Comparison of ENCODE assay signal across 8 mouse cellular contexts in the genomic region with DNA sequence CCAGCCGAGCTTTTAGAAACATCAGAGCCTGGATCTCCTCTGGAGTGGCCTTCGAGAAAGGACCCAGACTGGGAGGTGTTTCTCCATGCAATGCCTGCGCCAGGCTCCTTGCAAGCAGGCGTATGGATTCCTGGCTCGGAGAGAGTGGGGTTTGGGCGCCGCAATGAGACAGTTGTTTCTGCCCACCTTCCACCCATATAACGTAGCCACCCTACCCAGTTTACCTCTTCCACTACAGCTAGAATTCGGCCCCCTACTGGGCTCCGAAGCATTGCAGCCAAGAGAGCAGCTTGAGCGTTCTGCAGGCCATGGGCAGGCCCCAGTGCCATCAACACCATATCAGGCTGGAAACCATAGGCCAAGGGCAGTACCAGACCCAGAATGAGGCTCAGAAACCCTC. TPM values are rescaled to one million over a fixed set of nuclear protein-coding genes. Genes with fewer than 3 reads are reported as not detected.
DNase-seq lines count a peak whose midpoint lies in the region; ATAC-seq lines count a peak whose summit lies in the region.

No protein-coding gene starts in this region.

- peak overlapping the region; percentile 65; the same call in 1 of the 2 replicates for H3K27ac ChIP-seq in kidney, embryonic 14.5 days (ENCODE audit: low read depth, low read length)
- H3K27ac ChIP-seq in embryonic facial prominence, embryonic 11.5 days (replicated peaks; ENCODE audit: low read depth, low read length) = peak overlapping the region; percentile 35; the same call in 1 of the 2 replicates
- H3K27ac ChIP-seq in intestine, embryonic 14.5 days (ENCODE audit: low read depth) = peak overlapping the region; percentile 45; the same call in 1 of the 2 replicates
- peak overlapping the region; percentile 78 for H3K27ac ChIP-seq in midbrain, embryonic 12.5 days (replicated peaks)

- 22% methylated on average over 11 of the region's 11 CpGs for WGBS in kidney, embryonic 14.5 days
- WGBS in embryonic facial prominence, embryonic 11.5 days = 28% methylated on average over 11 of the region's 11 CpGs
- WGBS in intestine, embryonic 14.5 days = 32% methylated on average over 11 of the region's 11 CpGs
- WGBS in midbrain, embryonic 12.5 days = 29% methylated on average over 11 of the region's 11 CpGs

- no peaks in the 10 kb centered on the region for H3K9me3 ChIP-seq in kidney, embryonic 14.5 days (ENCODE audit: control insufficient read depth, low read length)
- H3K9me3 ChIP-seq in embryonic facial prominence, embryonic 11.5 days (replicated peaks; ENCODE audit: control insufficient read depth, low read length) = no peaks in the 10 kb centered on the region
- H3K9me3 ChIP-seq in intestine, embryonic 14.5 days (ENCODE audit: control insufficient read depth, low read length) = no peaks in the 10 kb centered on the region
- H3K9me3 ChIP-seq in midbrain, embryonic 12.5 days = no peaks in the 10 kb centered on the region

- peak overlapping the region; percentile 85 for H3K4me3 ChIP-seq in kidney, embryonic 14.5 days (ENCODE audit: low read length)
- peak overlapping the region; percentile 88 for H3K4me3 ChIP-seq in embryonic facial prominence, embryonic 11.5 days (ENCODE audit: low read depth, low read length)
- H3K4me3 ChIP-seq in intestine, embryonic 14.5 days (ENCODE audit: low read depth, low read length) = peak overlapping the region; percentile 94
- H3K4me3 ChIP-seq in midbrain, embryonic 12.5 days = peak overlapping the region; percentile 90

- H3K4me1 ChIP-seq in kidney, embryonic 14.5 days (ENCODE audit: control insufficient read depth, insufficient read depth, low read length) = peaks cover 31% of the 10 kb centered on the region; the same call in 1 of the 2 replicates
- H3K4me1 ChIP-seq in embryonic facial prominence, embryonic 11.5 days (ENCODE audit: control insufficient read depth, insufficient read depth, low read length) = peaks cover 10% of the 10 kb centered on the region
- H3K4me1 ChIP-seq in intestine, embryonic 14.5 days (replicated peaks; ENCODE audit: control insufficient read depth, insufficient read depth, low read length) = peaks cover 34% of the 10 kb centered on the region
- peaks cover 50% of the 10 kb centered on the region for H3K4me1 ChIP-seq in midbrain, embryonic 12.5 days

- peak; percentile 5; the same call in 1 of the 2 replicates for ATAC-seq in kidney, embryonic 14.5 days (ENCODE audit: low FRiP score, low TSS enrichment)
- no peak for ATAC-seq in embryonic facial prominence, embryonic 11.5 days (replicated peaks; ENCODE audit: insufficient number of reproducible peaks, low FRiP score, low TSS enrichment, low read depth)
- 0 out of 2 replicates have a peak, but pooled peaks have one; percentile 6 for ATAC-seq in intestine, embryonic 14.5 days (replicated peaks; ENCODE audit: low FRiP score, low TSS enrichment, low read depth)
- no peak for ATAC-seq in midbrain, embryonic 12.5 days (ENCODE audit: low FRiP score, low read depth)
- no peak for ATAC-seq in inflammation-experienced regulatory T-cells, adult 6 months

- peak overlapping the region; percentile 84 for H3K9ac ChIP-seq in kidney, embryonic 14.5 days (ENCODE audit: low read depth, low read length)
- H3K9ac ChIP-seq in embryonic facial prominence, embryonic 11.5 days (replicated peaks; ENCODE audit: low read length) = peak overlapping the region; percentile 78
- peak overlapping the region; percentile 86 for H3K9ac ChIP-seq in intestine, embryonic 14.5 days (ENCODE audit: low read length)
- H3K9ac ChIP-seq in midbrain, embryonic 12.5 days (replicated peaks) = peak overlapping the region; percentile 87

- H3K36me3 ChIP-seq in kidney, embryonic 14.5 days (ENCODE audit: control insufficient read depth, insufficient read depth, low read length) = peaks cover 9% of the 10 kb centered on the region; the same call in 1 of the 2 replicates
- H3K36me3 ChIP-seq in embryonic facial prominence, embryonic 11.5 days (replicated peaks; ENCODE audit: control insufficient read depth, insufficient read depth, low read depth, low read length) = no peaks in the 10 kb centered on the region; the same call in 1 of the 2 replicates
- peaks cover 11% of the 10 kb centered on the region; the same call in 1 of the 2 replicates for H3K36me3 ChIP-seq in intestine, embryonic 14.5 days (ENCODE audit: control insufficient read depth, insufficient read depth, low read length)
- peaks cover 19% of the 10 kb centered on the region for H3K36me3 ChIP-seq in midbrain, embryonic 12.5 days

- peak overlapping the region; percentile 80 for H3K4me2 ChIP-seq in kidney, embryonic 14.5 days (replicated peaks; ENCODE audit: low read depth, low read length)
- peak overlapping the region; percentile 85 for H3K4me2 ChIP-seq in embryonic facial prominence, embryonic 11.5 days (ENCODE audit: low read depth, low read length)
- H3K4me2 ChIP-seq in intestine, embryonic 14.5 days (ENCODE audit: low read length) = peak overlapping the region; percentile 88
- H3K4me2 ChIP-seq in midbrain, embryonic 12.5 days (replicated peaks) = peak overlapping the region; percentile 98

- no peaks in the 10 kb centered on the region for H3K27me3 ChIP-seq in kidney, embryonic 14.5 days (ENCODE audit: control insufficient read depth, insufficient read depth, low read length)
- H3K27me3 ChIP-seq in embryonic facial prominence, embryonic 11.5 days (ENCODE audit: control insufficient read depth, insufficient read depth, low read length) = no peaks in the 10 kb centered on the region
- H3K27me3 ChIP-seq in intestine, embryonic 14.5 days (replicated peaks; ENCODE audit: control insufficient read depth, insufficient read depth, low read length) = no peaks in the 10 kb centered on the region
- H3K27me3 ChIP-seq in midbrain, embryonic 12.5 days = no peaks in the 10 kb centered on the region

- DNase-seq in kidney, adult 9 months = no peak
- peak; percentile 57 for DNase-seq in NIH3T3 (ENCODE audit: low read depth)
- peak; percentile 62 for DNase-seq in embryonic facial prominence, embryonic 11.5 days (ENCODE audit: low spot score)
- DNase-seq in intestine, embryonic 14.5 days (ENCODE audit: low spot score) = peak; percentile 57
- DNase-seq in testis, postnatal 10 days (ENCODE audit: low spot score) = peak; percentile 79

RNA-seq across cellular contexts. Expression of gene Tubgcp6, which starts 0.7 kb away (rescaled TPM):
- 10.9 and 21.0 TPM in 2 replicates for polyA plus RNA-seq in kidney, embryonic 14.5 days (2014; fragmentation: Nextera tagmentation; extraction: Ambion mirVana)
- polyA plus RNA-seq in embryonic facial prominence, embryonic 11.5 days (2014; fragmentation: Nextera tagmentation; extraction: Ambion mirVana) = 15.6 and 17.0 TPM in 2 replicates
- 16.0 and 16.5 TPM in 2 replicates for polyA plus RNA-seq in intestine, embryonic 14.5 days (2014; fragmentation: Nextera tagmentation; extraction: Ambion mirVana)
- 25.0 and 25.1 TPM in 2 replicates for polyA plus RNA-seq in midbrain, embryonic 12.5 days (2016; fragmentation: Nextera tagmentation; extraction: Ambion mirVana)
- polyA plus RNA-seq in inflammation-experienced regulatory T-cells, adult 6 months (2017; shearing (Covaris generic)) = 10 to 100 TPM; 12.2 to 17.7 (median 17.1) TPM

RNA-seq across cellular contexts. Expression of gene Hdac10, which starts 4.9 kb away (rescaled TPM):
- 9.2 and 12.9 TPM in 2 replicates for polyA plus RNA-seq in kidney, embryonic 14.5 days (2014; fragmentation: Nextera tagmentation; extraction: Ambion mirVana)
- polyA plus RNA-seq in embryonic facial prominence, embryonic 11.5 days (2014; fragmentation: Nextera tagmentation; extraction: Ambion mirVana) = 10.3 and 11.3 TPM in 2 replicates
- 18.3 and 20.3 TPM in 2 replicates for polyA plus RNA-seq in intestine, embryonic 14.5 days (2014; fragmentation: Nextera tagmentation; extraction: Ambion mirVana)
- polyA plus RNA-seq in midbrain, embryonic 12.5 days (2016; fragmentation: Nextera tagmentation; extraction: Ambion mirVana) = 20.3 and 25.1 TPM in 2 replicates
- polyA plus RNA-seq in inflammation-experienced regulatory T-cells, adult 6 months (2017; shearing (Covaris generic)) = 10 to 100 TPM in 2 of 3 experiments, 1 to 10 TPM in 1; 8.6 to 29.8 (median 25.6) TPM

RNA-seq across cellular contexts. Expression of gene Mapk12, which starts 16.9 kb away (rescaled TPM):
- polyA plus RNA-seq in kidney, embryonic 14.5 days (2014; fragmentation: Nextera tagmentation; extraction: Ambion mirVana) = 20.8 and 23.4 TPM in 2 replicates
- 10.1 and 11.9 TPM in 2 replicates for polyA plus RNA-seq in embryonic facial prominence, embryonic 11.5 days (2014; fragmentation: Nextera tagmentation; extraction: Ambion mirVana)
- polyA plus RNA-seq in intestine, embryonic 14.5 days (2014; fragmentation: Nextera tagmentation; extraction: Ambion mirVana) = 4.5 and 5.1 TPM in 2 replicates
- polyA plus RNA-seq in midbrain, embryonic 12.5 days (2016; fragmentation: Nextera tagmentation; extraction: Ambion mirVana) = 14.5 and 20.1 TPM in 2 replicates
- 1 to 10 TPM in 2 of 3 experiments, under 1 TPM in 1; 0.50 to 3.6 (median 2.8) TPM for polyA plus RNA-seq in inflammation-experienced regulatory T-cells, adult 6 months (2017; shearing (Covaris generic))

RNA-seq across cellular contexts. Expression of gene Mapk11, which starts 25.8 kb away (rescaled TPM):
- 8.4 and 14.8 TPM in 2 replicates for polyA plus RNA-seq in kidney, embryonic 14.5 days (2014; fragmentation: Nextera tagmentation; extraction: Ambion mirVana)
- polyA plus RNA-seq in embryonic facial prominence, embryonic 11.5 days (2014; fragmentation: Nextera tagmentation; extraction: Ambion mirVana) = 12.7 and 13.5 TPM in 2 replicates
- polyA plus RNA-seq in intestine, embryonic 14.5 days (2014; fragmentation: Nextera tagmentation; extraction: Ambion mirVana) = 7.4 and 7.8 TPM in 2 replicates
- 45.7 and 50.2 TPM in 2 replicates for polyA plus RNA-seq in midbrain, embryonic 12.5 days (2016; fragmentation: Nextera tagmentation; extraction: Ambion mirVana)
- 10 to 100 TPM in 2 of 3 experiments, 1 to 10 TPM in 1; 8.2 to 23.6 (median 21.4) TPM for polyA plus RNA-seq in inflammation-experienced regulatory T-cells, adult 6 months (2017; shearing (Covaris generic))

RNA-seq across cellular contexts. Expression of gene Selenoo, which starts 34.7 kb away (rescaled TPM):
- polyA plus RNA-seq in kidney, embryonic 14.5 days (2014; fragmentation: Nextera tagmentation; extraction: Ambion mirVana) = 18.8 and 21.4 TPM in 2 replicates
- 17.2 and 17.7 TPM in 2 replicates for polyA plus RNA-seq in embryonic facial prominence, embryonic 11.5 days (2014; fragmentation: Nextera tagmentation; extraction: Ambion mirVana)
- 19.4 and 20.8 TPM in 2 replicates for polyA plus RNA-seq in intestine, embryonic 14.5 days (2014; fragmentation: Nextera tagmentation; extraction: Ambion mirVana)
- polyA plus RNA-seq in midbrain, embryonic 12.5 days (2016; fragmentation: Nextera tagmentation; extraction: Ambion mirVana) = 23.7 and 28.1 TPM in 2 replicates
- polyA plus RNA-seq in inflammation-experienced regulatory T-cells, adult 6 months (2017; shearing (Covaris generic)) = 10 to 100 TPM in 2 of 3 experiments, 1 to 10 TPM in 1; 5.8 to 13.1 (median 12.1) TPM

Comparison
In these comparisons a context has a peak if more than half of its experiments do, and no peak if none do; other contexts are left out.
1. ATAC-seq: peak in kidney, embryonic 14.5 days (single experiment) and intestine, embryonic 14.5 days (single experiment); none in embryonic facial prominence, embryonic 11.5 days (single experiment), midbrain, embryonic 12.5 days (single experiment) and inflammation-experienced regulatory T-cells, adult 6 months (single experiment).
2. Peak in every context shown above with its lines, with median percentiles within 50 percentile points of each other: H3K27ac ChIP-seq, H3K4me2 ChIP-seq, H3K4me3 ChIP-seq and H3K9ac ChIP-seq.